Mouse (Mus musculus): ENCODE measurements around the gene Cavin1.

- TF ChIP-seq CTCF (IDR thresholded peaks at IDR 0.05; ENCODE audit: extremely low read depth, insufficient read depth, insufficient read length, insufficient replicate concordance) = no peak
- no peak for TF ChIP-seq POLR2A (IDR thresholded peaks at IDR 0.05; ENCODE audit: low read depth, low read length)
Observed at GRCm38 (mm10) chr11:100912401-100913155, 58.1 kb downstream of the Cavin1 start.

All from spleen, adult 2 months (tissue).